Mouse (Mus musculus) fat pad, adult 2 months (tissue): ENCODE measurements around the gene Cd163l1.

Source experiments
- DNase-seq: peaks from one replicate; pipeline ENCODE4 v3.0.0-alpha.2; 2011; ENCODE audit warnings: low read depth, low spot score; ENCODE audit errors: extremely low read depth

Gene Cd163l1

GRCm38 (mm10) chr7:140217967-140218366 lies at the start of gene Cd163l1:
Gene Cd163l1, plus strand, starts transcription at chr7:140218267.
- DNase-seq = no peak

- DNase-seq = no peak
Observed at GRCm38 (mm10) chr7:140169386-140169785, 48.7 kb upstream of the Cd163l1 start.

GRCm38 (mm10) chr7:140170863-140171262 lies 47.2 kb upstream of the Cd163l1 start:
- DNase-seq = no peak

GRCm38 (mm10) chr7:140172936-140173335 lies 45.1 kb upstream of the Cd163l1 start, which contains the start of gene Olfr523:
Gene Olfr523, plus strand, starts transcription at chr7:140173217.
- DNase-seq = no peak

GRCm38 (mm10) chr7:140179176-140179575 lies 38.9 kb upstream of the Cd163l1 start:
- DNase-seq = no peak

- DNase-seq = no peak
Observed at GRCm38 (mm10) chr7:140180692-140181091, 37.4 kb upstream of the Cd163l1 start.

GRCm38 (mm10) chr7:140184206-140184605 lies 33.9 kb upstream of the Cd163l1 start:
- no peak for DNase-seq

GRCm38 (mm10) chr7:140186646-140187620 lies 31.1 kb upstream of the Cd163l1 start:
- peak; percentile 19 for DNase-seq

GRCm38 (mm10) chr7:140187721-140188390 lies 30.2 kb upstream of the Cd163l1 start:
- no peak for DNase-seq

- DNase-seq = no peak
Observed at GRCm38 (mm10) chr7:140188391-140189328, 29.4 kb upstream of the Cd163l1 start.

GRCm38 (mm10) chr7:140190435-140190834 lies 27.6 kb upstream of the Cd163l1 start:
- no peak for DNase-seq

GRCm38 (mm10) chr7:140192445-140192844 lies 25.6 kb upstream of the Cd163l1 start:
- DNase-seq = no peak

GRCm38 (mm10) chr7:140192851-140193250 lies 25.2 kb upstream of the Cd163l1 start:
- no peak for DNase-seq

- no peak for DNase-seq
Observed at GRCm38 (mm10) chr7:140194031-140194430, 24.0 kb upstream of the Cd163l1 start.

GRCm38 (mm10) chr7:140196002-140196401 lies 22.1 kb upstream of the Cd163l1 start:
- DNase-seq = no peak

GRCm38 (mm10) chr7:140201090-140201489 lies 17.0 kb upstream of the Cd163l1 start:
- no peak for DNase-seq

- no peak for DNase-seq
Observed at GRCm38 (mm10) chr7:140205864-140206263, 12.2 kb upstream of the Cd163l1 start, which contains the start of gene Olfr524. Gene Olfr524, minus strand, starts transcription at chr7:140205964.

- no peak for DNase-seq
Observed at GRCm38 (mm10) chr7:140206904-140207303, 11.2 kb upstream of the Cd163l1 start.

GRCm38 (mm10) chr7:140208153-140208552 lies 9.9 kb upstream of the Cd163l1 start:
- no peak for DNase-seq

GRCm38 (mm10) chr7:140208677-140209076 lies 9.4 kb upstream of the Cd163l1 start:
- no peak for DNase-seq

GRCm38 (mm10) chr7:140213841-140214240 lies 4.2 kb upstream of the Cd163l1 start:
- no peak for DNase-seq
